Mouse (Mus musculus) embryonic fibroblast, embryonic 13.5 days (primary cell): ENCODE data around the gene Nrcam.

Experiments used
- CTCF ChIP-seq: IDR thresholded peaks from 2 replicates; pipeline ENCODE4 v1.5.1; 2011; ENCODE audit warnings: mild to moderate bottlenecking, control low read depth, low read length, moderate library complexity, borderline replicate concordance; ENCODE audit not compliant: insufficient read depth
- POLR2A ChIP-seq: IDR thresholded peaks from 2 replicates; pipeline ENCODE4 v1.6.1; 2011; ENCODE audit warnings: low read depth, mild to moderate bottlenecking, control low read depth, low read length, moderate library complexity

DNA sequence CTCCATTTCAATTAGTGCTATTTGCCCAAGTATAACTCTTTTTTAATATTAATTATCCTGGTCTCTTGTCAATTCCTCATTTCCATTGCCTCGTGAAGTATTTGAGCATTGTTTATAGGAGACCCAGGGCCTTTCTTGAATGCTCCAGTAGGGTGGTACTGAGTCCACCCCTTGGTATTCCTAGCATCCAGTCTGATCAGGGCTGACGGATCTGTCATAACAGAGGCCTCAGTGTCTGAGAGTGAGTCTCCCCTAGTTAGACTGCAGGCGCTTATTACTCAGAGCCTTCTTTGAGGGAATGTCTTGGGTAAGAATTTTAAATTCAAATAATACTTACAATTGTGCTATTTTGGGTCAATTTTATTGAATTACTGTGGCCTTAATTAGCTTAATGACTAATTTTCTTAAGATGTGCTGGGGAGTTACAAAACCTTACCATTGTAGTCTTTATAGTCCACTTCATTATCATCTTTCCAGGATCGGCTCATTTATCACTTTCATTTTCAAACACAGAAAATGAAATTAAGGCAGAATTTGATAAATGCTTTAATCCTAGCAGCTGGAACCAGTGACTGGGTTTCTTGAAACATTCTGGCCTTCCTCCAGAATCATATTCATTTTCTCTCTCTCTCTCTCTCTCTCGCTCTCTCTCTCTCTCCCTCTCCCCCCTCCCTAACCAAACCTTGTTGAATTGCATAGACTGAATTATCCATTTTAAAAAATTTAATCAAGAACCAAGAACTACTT lies 61.9 kb downstream of the Nrcam start:
- TF ChIP-seq CTCF, result no peak
- TF ChIP-seq POLR2A, result no peak
